Mouse (Mus musculus) bone marrow, adult 2 months (tissue): ENCODE measurements around the gene Ust.

Source experiments
- CTCF ChIP-seq: fragments of 200-500 bp; IDR thresholded peaks from 2 replicates; pipeline ENCODE4 v1.5.1; 2011; ENCODE audit warnings: low read length, control low read depth; ENCODE audit not compliant: control insufficient read depth, insufficient read depth
- POLR2A ChIP-seq: fragments of 200-500 bp; IDR thresholded peaks from 2 replicates; pipeline ENCODE4 v1.6.1; 2011; ENCODE audit warnings: low read depth, mild to moderate bottlenecking, control low read depth, low read length, borderline replicate concordance; ENCODE audit not compliant: control insufficient read depth

GRCm38 (mm10) chr10:8224046-8224445 is 294.6 kb downstream of the Ust start:
- no peak for TF ChIP-seq CTCF
- no peak for TF ChIP-seq POLR2A
